Mouse (Mus musculus): Measurements from ENCODE around the gene Nedd4.

DNA sequence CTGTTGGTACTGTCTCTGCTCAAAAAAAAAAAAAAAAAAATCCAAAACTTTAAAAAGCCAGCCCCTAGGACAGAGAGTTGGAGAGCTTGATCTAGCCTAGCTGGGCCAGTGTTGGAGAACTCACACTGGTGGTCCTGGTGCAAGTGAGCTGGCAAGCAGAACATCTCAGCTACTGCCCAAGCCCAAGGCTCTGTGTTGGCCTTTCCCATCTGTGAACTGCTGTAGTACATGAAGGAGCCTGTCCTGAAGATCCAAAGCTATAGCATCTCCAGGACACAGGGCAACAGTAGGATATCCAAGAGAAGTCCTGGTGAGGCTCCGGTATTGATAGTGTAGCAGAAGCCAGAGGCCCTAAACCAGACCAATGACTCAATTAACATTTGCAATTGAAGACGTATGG lies 88.1 kb downstream of the Nedd4 start:
- TF ChIP-seq CTCF (IDR thresholded peaks at IDR 0.05; ENCODE audit: extremely low read depth, insufficient read depth, low read length): no peak
- TF ChIP-seq POLR2A (IDR thresholded peaks at IDR 0.05; ENCODE audit: extremely low read depth, insufficient read depth, low read length): no peak
